Mouse (Mus musculus): ENCODE results near the gene Fam50b. TPM values are rescaled to one million over a fixed set of nuclear protein-coding genes. Genes with fewer than 3 reads are reported as not detected.

Fam50b gene
- polyA plus RNA-seq, 1 experiment, result not detected

DNA sequence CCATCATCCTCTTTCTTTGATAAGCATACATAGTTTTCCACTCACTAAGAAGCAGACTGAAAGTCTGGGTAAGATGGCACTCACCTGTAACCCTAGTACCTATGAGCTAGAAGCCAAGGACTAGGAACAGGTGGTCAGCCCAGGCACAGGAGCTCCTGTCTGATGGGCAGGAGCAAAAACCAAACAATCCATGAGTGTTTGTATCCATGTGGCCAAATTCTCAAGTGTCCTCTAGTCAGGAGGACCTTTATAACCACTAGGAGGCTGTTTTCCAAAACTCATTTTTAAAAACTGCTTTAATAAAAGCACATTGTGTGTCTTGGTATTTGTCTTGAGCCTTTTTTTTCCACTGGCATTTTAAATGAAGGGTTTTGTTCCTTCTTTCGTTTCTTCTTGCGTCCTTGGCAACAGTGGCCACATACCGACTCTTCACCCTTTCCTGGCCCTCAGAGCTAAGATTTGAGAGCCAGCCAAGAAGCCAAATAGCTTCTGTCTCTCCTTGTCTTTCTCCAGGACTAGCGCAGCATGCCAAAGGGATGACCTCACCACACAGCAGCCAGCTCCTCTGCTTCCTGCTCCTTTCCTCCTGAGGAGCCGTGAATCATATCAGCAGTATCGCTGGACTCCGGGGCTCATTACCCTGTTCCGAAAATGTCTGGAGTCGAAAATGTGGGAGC, 8.7 kb upstream of the Fam50b start:
- H3K4me1 ChIP-seq (ENCODE audit: control insufficient read depth, insufficient read depth, low read length), result 0 out of 2 replicates have a peak, but pooled peaks cover 3% of the 10 kb centered on the region
- WGBS, result 2% methylated on average over 9 of the region's 9 CpGs
- H3K27ac ChIP-seq (ENCODE audit: insufficient read depth, low read length), result peak overlapping the region; percentile 40; the same call in 1 of the 2 replicates
- TF ChIP-seq CTCF (IDR thresholded peaks at IDR 0.05; ENCODE audit: borderline replicate concordance, insufficient read depth, low read depth, low read length) (no peak), POLR2A (IDR thresholded peaks at IDR 0.05; ENCODE audit: borderline replicate concordance, insufficient read depth, low read length) (no peak)
- peak; percentile 71 to 83 for DNase-seq
- H3K4me3 ChIP-seq (replicated peaks; ENCODE audit: insufficient read depth, low read depth, low read length), result peak overlapping the region; percentile 63
- no peaks in the 10 kb centered on the region for H3K27me3 ChIP-seq (ENCODE audit: control insufficient read depth, insufficient read depth, low read length)

- WGBS, result 8% methylated on average over 8 of the region's 8 CpGs
- Histone ChIP-seq H3K4me1 (ENCODE audit: control insufficient read depth, insufficient read depth, low read length) (0 out of 2 replicates have a peak, but pooled peaks cover 3% of the 10 kb centered on the region), H3K27ac (ENCODE audit: insufficient read depth, low read length) (peak overlapping the region; percentile 40; the same call in 1 of the 2 replicates), H3K27me3 (ENCODE audit: control insufficient read depth, insufficient read depth, low read length) (no peaks in the 10 kb centered on the region), H3K4me3 (replicated peaks; ENCODE audit: insufficient read depth, low read depth, low read length) (peak overlapping the region; percentile 63)
- TF ChIP-seq CTCF (IDR thresholded peaks at IDR 0.05; ENCODE audit: borderline replicate concordance, insufficient read depth, low read depth, low read length) (no peak), POLR2A (IDR thresholded peaks at IDR 0.05; ENCODE audit: borderline replicate concordance, insufficient read depth, low read length) (no peak)
- no peak for DNase-seq
These were observed 8.2 kb upstream of the Fam50b start for GRCm38 (mm10) chr13:34726477-34726805.

GRCm38 (mm10) chr13:34727060-34727459, 7.6 kb upstream of the Fam50b start:
- H3K27ac ChIP-seq (ENCODE audit: insufficient read depth, low read length), result no peak overlapping the region
- 96% methylated on average over 2 of the region's 2 CpGs for WGBS

GRCm38 (mm10) chr13:34731551-34731950, 3.1 kb upstream of the Fam50b start:
- WGBS, result 95% methylated on average over 6 of the region's 6 CpGs
- H3K4me3 ChIP-seq (replicated peaks; ENCODE audit: insufficient read depth, low read depth, low read length), result no peak overlapping the region
- DNase-seq, result no peak
- no peaks in the 10 kb centered on the region for H3K27me3 ChIP-seq (ENCODE audit: control insufficient read depth, insufficient read depth, low read length)
- H3K4me1 ChIP-seq (ENCODE audit: control insufficient read depth, insufficient read depth, low read length), result no peaks in the 10 kb centered on the region
- H3K27ac ChIP-seq (ENCODE audit: insufficient read depth, low read length), result no peak overlapping the region
- TF ChIP-seq POLR2A (IDR thresholded peaks at IDR 0.05; ENCODE audit: borderline replicate concordance, insufficient read depth, low read length) (no peak), CTCF (IDR thresholded peaks at IDR 0.05; ENCODE audit: borderline replicate concordance, insufficient read depth, low read depth, low read length) (no peak)

More at GRCm38 (mm10) chr13:34727060-34727459, 7.6 kb upstream of the Fam50b start:
- DNase-seq, result no peak
- H3K4me3 ChIP-seq (replicated peaks; ENCODE audit: insufficient read depth, low read depth, low read length), result no peak overlapping the region
- TF ChIP-seq POLR2A (IDR thresholded peaks at IDR 0.05; ENCODE audit: borderline replicate concordance, insufficient read depth, low read length), result no peak
- TF ChIP-seq CTCF (IDR thresholded peaks at IDR 0.05; ENCODE audit: borderline replicate concordance, insufficient read depth, low read depth, low read length), result no peak; the same call in 1 of the 2 replicates
- H3K27me3 ChIP-seq (ENCODE audit: control insufficient read depth, insufficient read depth, low read length), result no peaks in the 10 kb centered on the region
- H3K4me1 ChIP-seq (ENCODE audit: control insufficient read depth, insufficient read depth, low read length), result 0 out of 2 replicates have a peak, but pooled peaks cover 3% of the 10 kb centered on the region

DNA sequence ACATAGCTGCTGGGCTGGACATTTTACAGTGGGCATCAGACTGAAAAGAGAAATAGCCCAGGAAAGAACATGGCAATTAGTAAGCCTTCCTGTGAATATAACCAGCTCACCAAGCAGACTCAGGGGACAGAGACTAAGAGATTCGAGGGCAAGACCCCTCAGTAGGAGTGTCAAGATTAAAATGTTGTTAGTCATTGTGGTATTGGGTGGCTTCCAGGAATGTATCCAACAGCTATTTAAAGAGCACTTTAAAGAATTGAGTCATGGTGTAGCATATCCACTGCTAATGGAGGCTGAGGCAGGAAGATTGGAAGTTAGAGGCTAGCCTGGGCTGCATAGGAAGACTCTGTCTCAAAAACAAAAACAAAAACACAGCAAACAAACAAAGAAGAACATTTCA, 870 bp upstream of the Fam50b start:
- Histone ChIP-seq H3K27ac (ENCODE audit: insufficient read depth, low read length) (no peak overlapping the region), H3K27me3 (ENCODE audit: control insufficient read depth, insufficient read depth, low read length) (no peaks in the 10 kb centered on the region)
- 57% methylated on average over 1 of the region's 1 CpGs for WGBS

GRCm38 (mm10) chr13:34737968-34738698, 3.5 kb downstream of the Fam50b start:
- 33% methylated on average over 7 of the region's 7 CpGs for whole genome bisulfite sequencing
- no peak for DNase-seq
- Histone ChIP-seq H3K27me3 (ENCODE audit: control insufficient read depth, insufficient read depth, low read length) (no peaks in the 10 kb centered on the region), H3K4me3 (replicated peaks; ENCODE audit: insufficient read depth, low read depth, low read length) (no peak overlapping the region), H3K27ac (ENCODE audit: insufficient read depth, low read length) (no peak overlapping the region), H3K4me1 (ENCODE audit: control insufficient read depth, insufficient read depth, low read length) (no peaks in the 10 kb centered on the region)
- TF ChIP-seq CTCF (IDR thresholded peaks at IDR 0.05; ENCODE audit: borderline replicate concordance, insufficient read depth, low read depth, low read length) (no peak), POLR2A (IDR thresholded peaks at IDR 0.05; ENCODE audit: borderline replicate concordance, insufficient read depth, low read length) (no peak)

More for the DNA sequence above, 870 bp upstream of the Fam50b start:
- Histone ChIP-seq H3K4me3 (replicated peaks; ENCODE audit: insufficient read depth, low read depth, low read length) (no peak overlapping the region), H3K4me1 (ENCODE audit: control insufficient read depth, insufficient read depth, low read length) (no peaks in the 10 kb centered on the region)
- no peak for TF ChIP-seq CTCF (IDR thresholded peaks at IDR 0.05; ENCODE audit: borderline replicate concordance, insufficient read depth, low read depth, low read length)
- TF ChIP-seq POLR2A (IDR thresholded peaks at IDR 0.05; ENCODE audit: borderline replicate concordance, insufficient read depth, low read length), result no peak
- DNase-seq, result no peak

DNA sequence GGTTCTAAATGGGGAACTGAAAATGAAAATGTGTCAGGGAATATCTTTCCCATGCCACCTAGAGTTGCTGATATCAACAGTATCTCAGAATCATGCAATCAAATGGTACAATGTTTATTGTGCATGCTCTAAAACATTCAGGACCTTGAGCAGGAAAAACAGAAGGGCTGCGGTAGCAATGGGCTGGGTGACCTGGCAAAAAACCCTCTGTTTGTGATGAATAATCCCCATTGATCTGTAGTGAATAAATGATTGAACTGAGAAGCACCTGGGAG, 4.0 kb downstream of the Fam50b start:
- TF ChIP-seq POLR2A (IDR thresholded peaks at IDR 0.05; ENCODE audit: borderline replicate concordance, insufficient read depth, low read length) (no peak), CTCF (IDR thresholded peaks at IDR 0.05; ENCODE audit: borderline replicate concordance, insufficient read depth, low read depth, low read length) (no peak)
- WGBS, result 76% methylated on average over 1 of the region's 1 CpGs

GRCm38 (mm10) chr13:34739071-34739470, 4.4 kb downstream of the Fam50b start:
- Histone ChIP-seq H3K27me3 (ENCODE audit: control insufficient read depth, insufficient read depth, low read length) (no peaks in the 10 kb centered on the region), H3K4me1 (ENCODE audit: control insufficient read depth, insufficient read depth, low read length) (no peaks in the 10 kb centered on the region), H3K27ac (ENCODE audit: insufficient read depth, low read length) (no peak overlapping the region), H3K4me3 (replicated peaks; ENCODE audit: insufficient read depth, low read depth, low read length) (no peak overlapping the region)
- 72% methylated on average over 3 of the region's 3 CpGs for WGBS
- DNase-seq, result no peak
- no peak for TF ChIP-seq CTCF (IDR thresholded peaks at IDR 0.05; ENCODE audit: borderline replicate concordance, insufficient read depth, low read depth, low read length)
- no peak for TF ChIP-seq POLR2A (IDR thresholded peaks at IDR 0.05; ENCODE audit: borderline replicate concordance, insufficient read depth, low read length)

More for the DNA sequence above, 4.0 kb downstream of the Fam50b start:
- DNase-seq, result no peak
- H3K4me3 ChIP-seq (replicated peaks; ENCODE audit: insufficient read depth, low read depth, low read length), result no peak overlapping the region
- H3K27ac ChIP-seq (ENCODE audit: insufficient read depth, low read length), result no peak overlapping the region
- no peaks in the 10 kb centered on the region for H3K4me1 ChIP-seq (ENCODE audit: control insufficient read depth, insufficient read depth, low read length)
- H3K27me3 ChIP-seq (ENCODE audit: control insufficient read depth, insufficient read depth, low read length), result no peaks in the 10 kb centered on the region
